Mouse (Mus musculus): ENCODE data around the gene Pitpnm1. TPM values are rescaled to one million over a fixed set of nuclear protein-coding genes. Genes with fewer than 3 reads are reported as not detected.
"Not testable (repeated sequence)": the region's sequence is repeated elsewhere in the genome, so short reads cannot be mapped to it uniquely, and the experiment has no call there.

Gene Pitpnm1
- polyA plus RNA-seq, 2 experiments from 2014 or later: 98.7 to 113 TPM

- ATAC-seq: peak; percentile 76
Measured at GRCm38 (mm10) chr19:4119716-4120487, 20.1 kb downstream of the Pitpnm1 start.

GRCm38 (mm10) chr19:4120496-4120895 is 20.7 kb downstream of the Pitpnm1 start:
- ATAC-seq: no peak

GRCm38 (mm10) chr19:4121097-4121805 is 21.5 kb downstream of the Pitpnm1 start:
- peak; percentile 59 for ATAC-seq

- not testable (repeated sequence) for ATAC-seq
Measured at GRCm38 (mm10) chr19:4121896-4122295, 22.1 kb downstream of the Pitpnm1 start.

GRCm38 (mm10) chr19:4122411-4123370 is 22.9 kb downstream of the Pitpnm1 start:
- no peak for ATAC-seq

GRCm38 (mm10) chr19:4124432-4124831 is 24.6 kb downstream of the Pitpnm1 start:
- ATAC-seq: no peak

GRCm38 (mm10) chr19:4125268-4125667 is 25.5 kb downstream of the Pitpnm1 start:
- not testable (repeated sequence) for ATAC-seq

- peak; percentile 73 for ATAC-seq
Measured at GRCm38 (mm10) chr19:4125741-4126696, 26.2 kb downstream of the Pitpnm1 start, which contains the start of gene Aip. Aip (minus strand) TSS chr19:4125858.

- no peak for ATAC-seq
Measured at GRCm38 (mm10) chr19:4126759-4127495, 27.1 kb downstream of the Pitpnm1 start.

GRCm38 (mm10) chr19:4129462-4129861 is 29.7 kb downstream of the Pitpnm1 start:
- no peak for ATAC-seq

- ATAC-seq: no peak
Measured at GRCm38 (mm10) chr19:4130106-4130505, 30.3 kb downstream of the Pitpnm1 start.

GRCm38 (mm10) chr19:4131075-4131474 is 31.3 kb downstream of the Pitpnm1 start:
- no peak for ATAC-seq

GRCm38 (mm10) chr19:4131768-4132167 is 32.0 kb downstream of the Pitpnm1 start:
- no peak for ATAC-seq

- no peak for ATAC-seq
Measured at GRCm38 (mm10) chr19:4134354-4134753, 34.6 kb downstream of the Pitpnm1 start.

- peak; percentile 91 for ATAC-seq
Measured at GRCm38 (mm10) chr19:4135229-4135962, 35.6 kb downstream of the Pitpnm1 start.

GRCm38 (mm10) chr19:4135963-4136345 is 36.2 kb downstream of the Pitpnm1 start:
- ATAC-seq: peak; percentile 76

GRCm38 (mm10) chr19:4136463-4136862 is 36.7 kb downstream of the Pitpnm1 start:
- ATAC-seq: no peak

GRCm38 (mm10) chr19:4137913-4138312 is 38.1 kb downstream of the Pitpnm1 start:
- ATAC-seq: no peak

- no peak for ATAC-seq
Measured at GRCm38 (mm10) chr19:4139446-4139845, 39.6 kb downstream of the Pitpnm1 start, which contains the start of gene Gpr152. Gpr152 (plus strand) TSS chr19:4139787.

GRCm38 (mm10) chr19:4140147-4140546 is 40.3 kb downstream of the Pitpnm1 start:
- ATAC-seq: no peak
